Mouse (Mus musculus) neural tube, embryonic 10.5 days (tissue): ENCODE measurements at regions not wholly inside any gene's neighbourhood (a gene's known extent, or its start where the extent isn't known, plus 50 kb on each side); places are given as distances from the start of the nearest gene placed in this dataset.

Experiments
- DNase-seq: peaks from one replicate; pipeline ENCODE4 v3.0.0-alpha.2; 2017; ENCODE audit warnings: low spot score; ENCODE audit errors: extremely low spot score

- peak; percentile 49 for DNase-seq
Measured at GRCm38 (mm10) chr7:70117930-70118922, 248.3 kb downstream of the Nr2f2 start.

GRCm38 (mm10) chr7:70109013-70109412 is 257.5 kb downstream of the Nr2f2 start:
- no peak for DNase-seq

- no peak for DNase-seq
Measured at GRCm38 (mm10) chr7:70105024-70105423, 261.5 kb downstream of the Nr2f2 start.

- peak; percentile 36 for DNase-seq
Measured at GRCm38 (mm10) chr7:70104486-70104885, 262.0 kb downstream of the Nr2f2 start.

GRCm38 (mm10) chr7:70103680-70104079 is 262.9 kb downstream of the Nr2f2 start:
- no peak for DNase-seq

- DNase-seq = no peak
Measured at GRCm38 (mm10) chr7:70099001-70099400, 267.5 kb downstream of the Nr2f2 start.

GRCm38 (mm10) chr7:70093916-70094784 is 272.4 kb downstream of the Nr2f2 start:
- no peak for DNase-seq

- no peak for DNase-seq
Measured at GRCm38 (mm10) chr7:70092089-70092488, 274.4 kb downstream of the Nr2f2 start.

GRCm38 (mm10) chr7:70089121-70089520 is 277.4 kb downstream of the Nr2f2 start:
- DNase-seq = no peak

GRCm38 (mm10) chr7:70069662-70070061 is 296.9 kb downstream of the Nr2f2 start:
- DNase-seq = no peak

- DNase-seq = peak; percentile 45
Measured at GRCm38 (mm10) chr7:70067828-70068719, 298.5 kb downstream of the Nr2f2 start.

GRCm38 (mm10) chr7:70067071-70067470 is 299.5 kb downstream of the Nr2f2 start:
- DNase-seq = no peak

GRCm38 (mm10) chr7:70066448-70066847 is 300.1 kb downstream of the Nr2f2 start:
- no peak for DNase-seq

- no peak for DNase-seq
Measured at GRCm38 (mm10) chr7:70065471-70066130, 300.9 kb downstream of the Nr2f2 start.

- no peak for DNase-seq
Measured at GRCm38 (mm10) chr7:70047415-70047753, 319.2 kb downstream of the Nr2f2 start.

GRCm38 (mm10) chr7:70046691-70047414 is 319.7 kb downstream of the Nr2f2 start:
- DNase-seq = no peak

GRCm38 (mm10) chr7:70037011-70037410 is 329.5 kb downstream of the Nr2f2 start:
- DNase-seq = no peak

GRCm38 (mm10) chr7:70032857-70033256 is 333.7 kb downstream of the Nr2f2 start:
- no peak for DNase-seq

GRCm38 (mm10) chr7:70029311-70029710 is 337.2 kb downstream of the Nr2f2 start:
- DNase-seq = no peak

GRCm38 (mm10) chr7:70025527-70025926 is 341.0 kb downstream of the Nr2f2 start:
- DNase-seq = no peak
